Mouse (Mus musculus): ENCODE data around the gene Atp23. TPM values are rescaled to one million over a fixed set of nuclear protein-coding genes. Genes with fewer than 3 reads are reported as not detected.
A peak's percentile ranks its signal among the peaks of the same experiment; 100 is the strongest.

Gene Atp23
- total RNA-seq, 2 experiments from 2014 or later = 8.9 to 9.5 TPM

- peak; percentile 90 to 93 for DNase-seq (ENCODE audit: low spot score in 2 of 2)
- intact Hi-C loops (cut with DNase I) = loop anchor here (1.0 kb wide), 2 partner anchors 71 to 111 kb away; partner anchors contain the start of gene Tsfm
These were observed 17.9 kb upstream of the Atp23 start for GRCm38 (mm10) chr10:126919067-126919466.

GRCm38 (mm10) chr10:126914288-126914687, 13.1 kb upstream of the Atp23 start:
- DNase-seq (ENCODE audit: low spot score in 2 of 2) = no peak
- intact Hi-C loops (cut with DNase I) = no loop called here

- intact Hi-C loops (cut with DNase I) = no loop called here
- no peak for DNase-seq (ENCODE audit: low spot score in 2 of 2)
These were observed 10.3 kb upstream of the Atp23 start for GRCm38 (mm10) chr10:126911479-126911878.

- DNase-seq (ENCODE audit: low spot score in 2 of 2) = no peak
- intact Hi-C loops (cut with DNase I) = no loop called here
These were observed 5.7 kb upstream of the Atp23 start for GRCm38 (mm10) chr10:126906811-126907210.

- peak; percentile 91 for DNase-seq (ENCODE audit: low spot score in 2 of 2)
- intact Hi-C loops (cut with DNase I) = no loop called here
These were observed 4.5 kb upstream of the Atp23 start for GRCm38 (mm10) chr10:126905650-126906075.

- no peak for DNase-seq (ENCODE audit: low spot score in 2 of 2)
- intact Hi-C loops (cut with DNase I) = no loop called here
These were observed 3.9 kb upstream of the Atp23 start for GRCm38 (mm10) chr10:126905086-126905485.

GRCm38 (mm10) chr10:126904221-126904620, 3.1 kb upstream of the Atp23 start:
- no peak for DNase-seq (ENCODE audit: low spot score in 2 of 2)
- intact Hi-C loops (cut with DNase I) = no loop called here

GRCm38 (mm10) chr10:126901488-126901843, 311 bp upstream of the Atp23 start:
- DNase-seq (ENCODE audit: low spot score in 2 of 2) = no peak
- intact Hi-C loops (cut with DNase I) = no loop called here

GRCm38 (mm10) chr10:126895891-126896290, 5.3 kb downstream of the Atp23 start:
- no peak for DNase-seq (ENCODE audit: low spot score in 2 of 2)
- intact Hi-C loops (cut with DNase I) = no loop called here

- DNase-seq (ENCODE audit: low spot score in 2 of 2) = no peak
- intact Hi-C loops (cut with DNase I) = no loop called here
These were observed 7.1 kb downstream of the Atp23 start for GRCm38 (mm10) chr10:126894061-126894460.

GRCm38 (mm10) chr10:126893145-126893544, 8.0 kb downstream of the Atp23 start:
- no peak for DNase-seq (ENCODE audit: low spot score in 2 of 2)
- intact Hi-C loops (cut with DNase I) = no loop called here

- intact Hi-C loops (cut with DNase I) = no loop called here
- no peak for DNase-seq (ENCODE audit: low spot score in 2 of 2)
These were observed 27.4 kb downstream of the Atp23 start for GRCm38 (mm10) chr10:126873755-126874154.

GRCm38 (mm10) chr10:126872256-126872655, 28.9 kb downstream of the Atp23 start:
- intact Hi-C loops (cut with DNase I) = no loop called here
- no peak for DNase-seq (ENCODE audit: low spot score in 2 of 2)

GRCm38 (mm10) chr10:126869372-126870318, 31.5 kb downstream of the Atp23 start:
- DNase-seq (ENCODE audit: low spot score in 2 of 2) = peak; percentile 78 to 79
- intact Hi-C loops (cut with DNase I) = loop anchor here (1.0 kb wide), 1 partner anchor 36 kb away; no protein-coding TSS in a partner anchor

GRCm38 (mm10) chr10:126865284-126865683, 35.9 kb downstream of the Atp23 start:
- intact Hi-C loops (cut with DNase I) = no loop called here

GRCm38 (mm10) chr10:126862193-126862592, 39.0 kb downstream of the Atp23 start:
- DNase-seq (ENCODE audit: low spot score in 2 of 2) = no peak
- intact Hi-C loops (cut with DNase I) = no loop called here

More at GRCm38 (mm10) chr10:126865284-126865683, 35.9 kb downstream of the Atp23 start:
- DNase-seq (ENCODE audit: low spot score in 2 of 2) = no peak

GRCm38 (mm10) chr10:126853286-126853685, 47.9 kb downstream of the Atp23 start:
- intact Hi-C loops (cut with DNase I) = no loop called here

GRCm38 (mm10) chr10:126845309-126845911, 55.7 kb downstream of the Atp23 start:
- intact Hi-C loops (cut with DNase I) = no loop called here
- DNase-seq (ENCODE audit: low spot score in 2 of 2) = peak; percentile 41 to 49

More at GRCm38 (mm10) chr10:126853286-126853685, 47.9 kb downstream of the Atp23 start:
- no peak for DNase-seq (ENCODE audit: low spot score in 2 of 2)

GRCm38 (mm10) chr10:126844689-126845088, 56.5 kb downstream of the Atp23 start:
- intact Hi-C loops (cut with DNase I) = no loop called here

GRCm38 (mm10) chr10:126840266-126840665, 60.9 kb downstream of the Atp23 start:
- DNase-seq (ENCODE audit: low spot score in 2 of 2) = no peak
- intact Hi-C loops (cut with DNase I) = no loop called here

More at GRCm38 (mm10) chr10:126844689-126845088, 56.5 kb downstream of the Atp23 start:
- DNase-seq (ENCODE audit: low spot score in 2 of 2) = peak; percentile 77 to 83

All from left cerebral cortex, postnatal 36 days (tissue).